Mouse (Mus musculus) urinary bladder, postnatal 25 days (tissue): ENCODE measurements around the gene Polr2b.

Experiments used
- DNase-seq: peaks from one replicate; pipeline ENCODE4 v3.0.0; 2022; ENCODE audit warnings: low spot score

The Polr2b gene

GRCm38 (mm10) chr5:77309924-77310772, at the start of gene Polr2b, which contains the start of gene Noa1:
Gene Polr2b, plus strand, starts transcription at chr5:77310147.
Gene Noa1, minus strand, starts transcription at chr5:77310084.
- peak; percentile 99 for DNase-seq

GRCm38 (mm10) chr5:77261137-77261536, 48.8 kb upstream of the Polr2b start:
- no peak for DNase-seq

- no peak for DNase-seq
Observed at GRCm38 (mm10) chr5:77262105-77262504, 47.8 kb upstream of the Polr2b start.

- DNase-seq: peak; percentile 77
Observed at GRCm38 (mm10) chr5:77265081-77265670, 44.8 kb upstream of the Polr2b start, which contains the start of gene Rest. Gene Rest, plus strand, starts transcription at chr5:77265491.

GRCm38 (mm10) chr5:77265671-77266065, 44.3 kb upstream of the Polr2b start:
- peak; percentile 71 for DNase-seq

- peak; percentile 53 for DNase-seq
Observed at GRCm38 (mm10) chr5:77266066-77266885, 43.7 kb upstream of the Polr2b start.

GRCm38 (mm10) chr5:77266886-77267401, 43.0 kb upstream of the Polr2b start:
- DNase-seq: no peak

- no peak for DNase-seq
Observed at GRCm38 (mm10) chr5:77267441-77267840, 42.5 kb upstream of the Polr2b start.

GRCm38 (mm10) chr5:77267957-77268624, 41.9 kb upstream of the Polr2b start:
- DNase-seq: no peak

- no peak for DNase-seq
Observed at GRCm38 (mm10) chr5:77269399-77269798, 40.5 kb upstream of the Polr2b start.

- no peak for DNase-seq
Observed at GRCm38 (mm10) chr5:77273151-77273550, 36.8 kb upstream of the Polr2b start.

GRCm38 (mm10) chr5:77275950-77276349, 34.0 kb upstream of the Polr2b start:
- no peak for DNase-seq

- DNase-seq: no peak
Observed at GRCm38 (mm10) chr5:77277204-77277603, 32.7 kb upstream of the Polr2b start.

GRCm38 (mm10) chr5:77281518-77282174, 28.3 kb upstream of the Polr2b start:
- no peak for DNase-seq

GRCm38 (mm10) chr5:77282242-77282641, 27.7 kb upstream of the Polr2b start:
- DNase-seq: no peak

- DNase-seq: no peak
Observed at GRCm38 (mm10) chr5:77285685-77286084, 24.3 kb upstream of the Polr2b start.

GRCm38 (mm10) chr5:77286904-77287303, 23.0 kb upstream of the Polr2b start:
- DNase-seq: no peak

- DNase-seq: no peak
Observed at GRCm38 (mm10) chr5:77287901-77288300, 22.0 kb upstream of the Polr2b start.

GRCm38 (mm10) chr5:77289686-77290085, 20.3 kb upstream of the Polr2b start:
- DNase-seq: no peak

GRCm38 (mm10) chr5:77290606-77291005, 19.3 kb upstream of the Polr2b start:
- no peak for DNase-seq
